Mouse (Mus musculus): ENCODE measurements around the gene Cdc45.

Cdc45 gene

DNA sequence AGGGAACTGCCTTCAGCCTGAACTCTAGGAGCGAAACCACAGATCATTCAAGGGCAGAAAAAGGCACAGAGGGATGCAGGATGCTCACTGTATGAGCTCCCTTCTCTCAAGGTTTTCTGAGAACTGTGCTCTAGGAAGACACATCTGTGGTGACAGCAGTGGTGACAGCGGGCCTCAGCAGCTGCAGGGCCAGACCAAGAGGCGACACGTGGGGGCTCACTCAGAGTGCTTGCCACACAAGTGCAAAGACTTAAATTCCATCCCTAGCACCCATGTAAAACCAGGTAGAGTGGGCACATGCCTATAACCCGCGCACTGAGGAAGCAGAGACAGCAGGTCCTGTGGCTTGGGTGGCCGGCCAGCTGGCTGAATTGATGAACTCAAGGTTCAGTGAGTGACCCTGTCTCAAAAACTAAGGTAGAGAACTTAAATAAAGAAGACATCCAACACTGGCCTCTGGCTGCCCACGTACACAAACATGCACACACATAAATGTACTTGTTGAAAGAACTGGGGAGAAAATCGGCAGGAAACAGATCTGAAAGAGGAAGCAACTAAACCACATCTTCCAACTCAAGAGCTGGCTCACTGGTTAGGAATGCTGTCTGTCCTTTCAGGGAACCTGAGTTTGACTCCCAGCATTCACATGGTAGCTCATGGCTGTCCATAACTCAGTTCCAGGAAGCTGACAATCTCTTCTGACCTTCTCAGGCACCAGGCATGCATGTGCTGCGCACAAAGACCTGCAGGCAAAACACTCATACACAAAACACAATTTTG, 23.0 kb downstream of the Cdc45 start:
- no peak for DNase-seq (ENCODE audit: low spot score)

DNA sequence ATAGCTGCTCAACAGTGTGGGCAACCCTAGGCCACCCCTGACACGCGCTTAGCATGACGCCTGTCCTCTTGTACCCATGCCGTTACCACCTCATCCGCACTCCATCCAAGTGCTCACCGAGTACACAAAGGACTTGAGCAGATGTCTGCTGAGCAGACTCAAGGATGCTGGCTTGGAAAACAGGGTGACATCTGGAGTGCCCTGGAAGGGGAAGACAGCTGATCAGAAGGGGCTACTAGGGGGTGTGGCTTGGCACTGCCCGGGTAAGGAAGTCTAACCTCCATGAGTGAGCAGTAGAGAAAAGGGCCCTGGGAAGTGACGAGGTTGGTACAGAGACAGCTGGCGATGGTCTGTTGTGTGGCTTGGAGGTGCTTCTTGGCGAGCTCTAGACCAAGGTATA, 25.1 kb downstream of the Cdc45 start:
- no peak for DNase-seq (ENCODE audit: low spot score)

DNA sequence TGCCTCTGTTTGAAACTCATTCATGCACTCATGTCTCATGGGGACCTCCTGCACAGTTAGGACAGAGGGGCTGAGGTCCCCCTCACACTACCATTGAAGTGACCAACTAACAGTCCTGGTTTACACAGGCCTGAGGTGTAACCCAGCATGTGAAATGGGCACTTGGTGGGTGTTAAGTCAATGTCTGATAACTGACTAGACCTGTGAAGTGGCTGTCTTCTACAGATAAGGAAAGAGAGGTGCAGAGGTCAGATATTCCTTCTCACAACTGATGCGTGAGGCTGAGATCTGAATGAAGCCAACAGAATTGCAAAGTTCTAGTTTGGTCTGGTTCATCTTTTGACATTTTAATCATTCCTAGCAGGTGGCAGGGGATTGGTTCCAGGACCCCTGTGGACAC, 26.3 kb downstream of the Cdc45 start:
- no peak for DNase-seq (ENCODE audit: low spot score)

DNA sequence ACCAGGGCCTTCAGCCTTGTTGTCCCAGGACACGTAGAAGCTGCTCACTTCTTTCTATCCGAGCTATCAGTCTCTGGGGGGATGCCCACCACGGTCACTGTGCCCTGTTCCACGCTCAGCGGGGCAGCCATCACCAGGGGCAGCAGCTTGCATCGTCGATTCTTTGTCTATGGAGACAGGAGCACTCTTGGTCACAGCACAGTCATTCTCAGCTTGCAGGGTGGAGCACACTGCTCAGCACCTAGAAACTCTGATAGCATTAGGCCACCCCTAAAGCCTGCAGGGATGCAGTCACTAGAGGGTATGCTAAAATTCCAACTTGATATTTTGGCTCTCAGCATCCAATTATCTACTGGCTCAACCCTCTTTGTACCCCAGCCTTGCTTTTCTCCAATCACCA, 26.8 kb downstream of the Cdc45 start:
- DNase-seq (ENCODE audit: low spot score), result no peak

GRCm38 (mm10) chr16:18781810-18782209, 30.0 kb downstream of the Cdc45 start:
- no peak for DNase-seq (ENCODE audit: low spot score)

DNA sequence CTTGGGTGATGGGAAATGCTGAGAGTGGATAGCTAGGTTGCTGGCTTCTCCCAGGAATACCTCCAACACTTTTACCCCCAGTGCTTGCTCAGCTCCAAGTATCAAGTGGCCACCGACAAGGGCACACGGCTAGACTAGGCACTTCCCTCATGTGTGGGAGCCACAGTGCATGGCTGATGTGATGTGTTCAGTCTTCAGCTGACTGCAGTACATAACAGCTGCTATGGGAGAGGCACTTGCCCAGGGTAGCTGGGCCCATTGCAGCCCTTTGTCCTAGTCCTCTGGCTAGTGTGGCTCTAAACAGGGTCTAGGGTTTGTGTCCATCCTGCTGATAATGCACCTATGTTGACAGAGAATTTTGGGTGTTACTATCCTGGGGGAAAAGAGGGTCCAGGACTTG, 33.3 kb downstream of the Cdc45 start:
- no peak for DNase-seq (ENCODE audit: low spot score)

GRCm38 (mm10) chr16:18777101-18778080, 34.4 kb downstream of the Cdc45 start:
- DNase-seq (ENCODE audit: low spot score), result no peak

DNA sequence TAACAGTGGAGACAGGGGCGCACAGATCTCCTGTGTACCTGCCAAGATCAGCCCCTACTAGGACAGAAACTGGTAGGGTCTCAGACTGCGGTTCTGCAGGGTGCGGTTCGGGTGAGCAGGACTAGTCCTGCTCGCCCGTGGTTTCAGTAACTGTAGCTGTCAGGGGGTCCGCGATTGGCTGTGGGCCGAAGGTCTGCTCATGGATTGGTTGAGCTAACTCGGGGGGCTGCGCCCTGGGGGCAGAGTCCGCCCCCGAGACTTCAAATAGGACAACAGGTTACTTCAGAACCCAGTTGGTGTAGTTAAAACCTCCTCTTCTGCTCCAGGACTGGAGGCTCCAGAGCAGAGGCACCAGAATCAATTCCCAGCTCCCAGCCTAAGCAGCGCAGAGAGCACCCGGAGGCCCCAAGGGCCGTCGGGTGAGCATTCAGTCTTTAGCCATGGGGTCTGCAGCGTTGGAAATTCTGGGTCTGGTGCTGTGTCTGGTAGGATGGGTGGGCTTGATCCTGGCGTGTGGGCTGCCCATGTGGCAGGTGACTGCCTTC, 35.2 kb downstream of the Cdc45 start, which contains the start of gene Cldn5:
Cldn5 (plus strand) TSS at position 292 of the 545 bp plus-strand sequence.
- DNase-seq (ENCODE audit: low spot score), result no peak

DNA sequence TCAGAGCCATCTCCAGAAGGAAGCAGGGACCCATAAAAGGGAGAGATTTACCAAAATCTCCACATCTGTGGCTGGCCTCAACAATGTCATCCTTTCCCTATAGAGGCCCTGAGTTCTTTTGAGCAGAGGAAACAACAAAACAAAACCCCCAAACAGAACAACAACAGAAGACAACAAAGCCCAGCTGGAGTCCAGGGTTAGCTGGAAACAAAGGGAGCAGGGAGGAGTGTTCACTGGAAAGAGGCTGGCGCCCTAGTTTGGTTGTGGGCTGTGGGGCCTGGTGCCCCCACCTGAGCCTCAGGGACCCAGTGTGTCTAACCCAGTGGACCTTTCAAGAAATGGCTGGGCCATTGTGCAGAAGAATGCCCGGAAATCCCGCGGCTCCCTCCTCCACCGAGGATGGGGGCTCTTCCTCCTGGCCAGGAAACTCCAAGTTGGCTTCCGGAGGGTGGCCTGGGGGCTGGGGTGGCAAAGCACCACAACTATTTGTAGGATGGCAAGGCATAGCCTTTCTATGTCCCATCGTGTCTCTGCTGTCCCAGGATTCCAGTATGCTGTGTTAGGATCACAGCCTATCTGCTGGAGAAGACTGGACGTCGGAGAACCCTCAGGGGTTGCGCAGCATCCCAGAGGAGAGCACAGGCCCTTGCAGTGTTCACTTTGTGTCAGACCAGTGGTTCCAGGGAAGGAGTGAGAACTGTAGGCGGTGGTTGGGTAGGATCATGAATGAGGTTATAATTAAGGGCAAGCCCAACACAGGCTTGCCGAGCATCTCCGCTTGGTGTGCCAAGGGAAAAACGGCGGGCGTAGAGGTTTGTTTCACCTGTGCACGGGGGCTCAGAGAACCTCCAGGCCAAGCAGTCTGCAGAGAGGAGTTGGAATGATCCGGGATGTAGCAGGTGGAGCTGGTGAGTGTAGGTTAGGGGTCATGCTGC, 35.9 kb downstream of the Cdc45 start:
- no peak for DNase-seq (ENCODE audit: low spot score)

DNA sequence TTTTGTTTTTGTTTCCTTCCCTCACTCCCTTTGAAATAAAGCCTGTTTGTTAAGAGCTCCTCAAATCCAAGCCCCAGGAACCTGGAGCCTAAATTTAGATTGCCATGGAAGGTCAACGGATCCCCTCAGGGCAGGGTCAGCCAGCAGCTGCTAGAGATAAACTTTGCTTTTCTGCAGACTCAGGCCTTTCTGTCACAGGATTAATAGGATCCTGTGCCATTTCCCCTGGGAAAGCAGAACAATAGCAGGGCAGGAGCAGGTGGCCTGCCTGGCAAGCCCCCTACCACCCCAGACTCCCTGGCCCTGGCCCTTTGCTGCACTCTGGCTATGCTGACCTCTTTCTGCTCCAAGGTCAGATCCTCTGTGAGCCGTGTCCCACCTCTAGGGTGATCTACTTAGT, 37.9 kb downstream of the Cdc45 start:
- DNase-seq (ENCODE audit: low spot score), result no peak

GRCm38 (mm10) chr16:18769501-18769900, 42.3 kb downstream of the Cdc45 start:
- no peak for DNase-seq (ENCODE audit: low spot score)

- DNase-seq (ENCODE audit: low spot score), result no peak
These were observed 45.4 kb downstream of the Cdc45 start for GRCm38 (mm10) chr16:18766390-18766789.

DNA sequence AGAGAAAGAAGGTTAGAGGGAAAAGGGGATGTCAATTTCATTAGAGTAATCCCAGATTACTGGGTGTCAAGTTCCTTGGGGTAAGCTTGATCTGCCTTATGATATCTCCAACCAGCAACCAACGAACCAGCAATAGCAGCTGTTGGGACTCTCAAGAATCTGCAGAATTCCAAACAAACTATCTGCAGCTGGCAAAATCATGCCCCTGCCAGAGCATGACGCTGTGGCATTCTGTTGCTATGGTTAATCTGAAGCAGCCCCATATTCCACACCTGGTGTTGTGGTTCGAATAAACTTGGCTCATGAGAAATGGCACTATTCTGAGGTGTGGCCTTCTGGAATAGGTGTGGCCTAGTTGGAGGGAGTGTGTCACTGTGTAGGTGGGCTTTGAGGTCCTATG, 48.8 kb downstream of the Cdc45 start:
- no peak for DNase-seq (ENCODE audit: low spot score)

- no peak for DNase-seq (ENCODE audit: low spot score)
These were observed 50.1 kb downstream of the Cdc45 start for GRCm38 (mm10) chr16:18761734-18762133.

DNA sequence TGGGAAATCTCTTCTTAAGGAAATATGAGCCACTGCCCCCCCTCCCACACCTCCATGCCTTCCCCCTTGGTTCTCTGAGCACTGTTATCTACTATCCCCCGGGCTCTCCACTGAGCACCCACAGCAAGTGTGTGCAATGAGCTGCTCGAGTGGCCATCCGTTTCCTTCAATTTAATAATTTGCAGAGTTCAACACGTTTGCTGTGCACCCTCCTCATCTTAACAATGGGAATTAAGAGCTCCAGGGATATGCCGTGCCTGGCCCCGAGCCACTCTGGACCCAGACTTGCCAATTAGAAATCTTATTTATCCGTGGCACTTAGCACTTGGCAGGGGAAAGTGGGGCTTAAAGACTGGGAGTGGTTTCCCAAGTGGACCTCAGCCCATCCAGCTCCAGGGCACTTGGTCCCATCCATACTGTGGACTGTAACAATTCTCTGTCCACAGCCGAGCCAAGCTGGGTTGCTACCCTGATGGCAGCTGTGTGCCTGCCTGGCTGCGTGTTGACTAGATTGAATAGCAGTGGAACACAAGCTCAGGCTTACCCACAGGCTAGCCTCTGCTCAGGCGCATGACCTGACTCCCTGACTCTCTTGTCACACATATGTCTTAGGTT, 59.8 kb downstream of the Cdc45 start:
- no peak for DNase-seq (ENCODE audit: low spot score)

DNA sequence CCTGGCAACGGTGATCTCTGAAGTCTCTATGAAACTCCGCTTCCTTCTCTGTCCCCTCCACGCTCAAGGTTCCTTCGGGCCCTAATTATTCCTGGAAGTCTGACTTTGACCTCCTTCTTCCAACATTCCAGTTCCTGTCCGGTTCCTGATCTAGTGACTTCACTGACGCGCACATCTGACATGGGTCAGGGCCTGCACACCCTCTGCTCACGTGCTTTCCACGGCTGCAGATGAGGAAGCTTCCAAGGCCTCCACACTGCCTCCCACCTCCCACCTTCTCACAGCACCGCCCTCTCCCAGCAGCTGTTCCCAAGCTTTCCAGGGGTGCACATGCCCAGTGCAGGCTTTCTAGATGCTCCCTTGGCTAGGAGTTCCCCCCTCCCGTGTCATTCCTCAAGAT, 60.7 kb downstream of the Cdc45 start:
- DNase-seq (ENCODE audit: low spot score), result no peak

DNA sequence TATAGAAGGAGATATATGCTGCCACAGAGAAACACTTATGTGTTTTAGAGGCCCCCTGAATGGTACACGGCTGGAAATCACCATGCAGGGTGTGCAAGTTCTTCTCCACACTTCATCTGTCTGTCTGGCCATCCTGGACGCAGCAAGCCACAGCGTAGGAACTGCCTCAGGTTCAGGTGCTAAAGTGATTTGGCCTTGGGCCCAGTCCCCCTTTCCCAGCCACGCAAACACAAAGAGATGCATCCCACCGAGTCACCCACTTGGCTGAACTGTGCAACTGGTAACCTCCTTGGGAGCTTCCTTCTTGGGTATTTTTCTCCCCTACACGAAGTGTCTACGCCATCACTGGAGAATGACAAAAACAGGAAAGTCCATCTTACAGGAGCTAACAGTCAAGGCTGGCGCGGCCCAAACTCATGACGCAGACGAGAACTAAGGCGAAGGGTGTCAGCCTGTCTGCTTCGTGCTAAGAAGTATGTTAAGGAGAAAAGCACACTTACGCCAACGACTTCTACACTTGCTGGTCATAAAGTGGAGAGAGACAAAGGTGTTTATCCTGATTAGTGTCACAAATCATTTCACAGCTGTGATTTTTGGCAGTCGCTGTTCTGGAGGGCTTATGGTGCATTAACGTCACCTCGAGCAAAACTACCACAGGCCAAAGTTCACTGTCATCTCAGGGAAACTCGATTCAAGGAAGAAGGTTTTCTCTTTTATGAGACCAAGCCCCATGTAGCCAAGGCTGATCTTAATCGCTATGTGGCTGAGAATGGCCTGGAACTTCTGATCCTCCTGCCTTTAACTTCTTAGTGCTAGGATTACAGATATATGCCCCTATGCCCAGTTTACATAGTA, 65.3 kb downstream of the Cdc45 start:
- DNase-seq (ENCODE audit: low spot score), result no peak

DNA sequence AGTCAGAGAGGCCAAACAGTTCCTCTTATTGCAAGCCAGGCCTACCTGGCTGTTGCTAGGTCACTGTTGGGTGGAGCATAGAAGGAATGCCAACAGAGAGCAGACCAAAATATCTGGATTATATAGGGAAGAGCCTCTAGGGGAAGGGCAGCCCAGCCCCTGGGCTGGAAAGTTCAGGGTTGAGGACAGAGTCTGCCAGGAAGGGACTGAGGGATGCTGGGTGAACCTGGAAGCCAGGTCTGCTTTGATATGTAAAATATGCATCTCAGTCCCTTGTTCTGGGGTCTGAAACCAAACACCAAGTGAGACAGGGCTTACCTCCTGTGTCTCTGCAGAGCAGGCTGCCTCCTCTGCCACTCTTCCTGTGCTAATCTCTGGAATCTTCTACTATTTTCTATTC, 73.5 kb downstream of the Cdc45 start:
- DNase-seq (ENCODE audit: low spot score), result no peak

GRCm38 (mm10) chr16:18733100-18733956, 78.5 kb downstream of the Cdc45 start:
- DNase-seq (ENCODE audit: low spot score), result no peak
